Mouse (Mus musculus) right cerebral cortex, postnatal 14 days (tissue): ENCODE results near the gene Dixdc1.

Source experiments
- DNase-seq: peaks from one replicate; pipeline ENCODE4 v3.0.0; 2022

The Dixdc1 gene

DNA sequence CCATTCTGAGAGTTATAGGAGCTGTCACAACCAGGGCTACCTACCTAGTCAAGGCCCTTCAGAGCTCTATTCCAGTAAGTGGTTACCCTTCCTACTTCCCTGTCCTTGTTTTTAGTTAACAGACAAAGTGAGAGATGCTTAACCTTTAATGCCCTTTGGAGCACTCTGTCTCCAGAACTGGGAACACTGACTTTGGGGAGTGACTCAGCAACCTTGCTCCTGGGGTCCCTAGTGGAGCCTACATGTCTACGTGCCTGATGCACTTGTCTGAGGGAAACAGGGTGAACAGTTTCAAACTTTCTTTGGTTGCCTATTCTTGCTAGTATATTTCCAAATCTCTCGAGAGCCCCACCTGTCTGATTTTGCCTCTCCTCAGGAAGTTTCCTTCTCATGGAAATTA, 3.4 kb upstream of the Dixdc1 start:
- no peak for DNase-seq

DNA sequence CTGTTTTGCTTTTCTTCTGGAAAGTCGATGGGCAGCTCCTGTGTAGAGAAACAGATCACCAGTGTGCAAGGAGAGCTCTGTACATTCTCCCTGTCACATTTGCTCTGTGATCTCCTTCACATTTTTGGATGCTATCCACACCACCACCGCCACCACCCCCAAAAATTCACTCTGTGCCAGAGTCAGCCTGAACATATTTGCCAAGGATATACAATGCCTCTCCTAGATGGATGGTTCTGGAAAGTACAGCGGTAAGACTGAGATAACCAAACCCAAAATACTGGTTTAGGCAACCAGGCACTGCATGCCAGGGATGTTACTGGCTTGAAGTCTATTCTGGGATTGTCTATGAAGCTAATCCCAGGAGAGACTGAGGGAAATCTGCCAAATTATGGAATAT, 2.9 kb upstream of the Dixdc1 start:
- no peak for DNase-seq

DNA sequence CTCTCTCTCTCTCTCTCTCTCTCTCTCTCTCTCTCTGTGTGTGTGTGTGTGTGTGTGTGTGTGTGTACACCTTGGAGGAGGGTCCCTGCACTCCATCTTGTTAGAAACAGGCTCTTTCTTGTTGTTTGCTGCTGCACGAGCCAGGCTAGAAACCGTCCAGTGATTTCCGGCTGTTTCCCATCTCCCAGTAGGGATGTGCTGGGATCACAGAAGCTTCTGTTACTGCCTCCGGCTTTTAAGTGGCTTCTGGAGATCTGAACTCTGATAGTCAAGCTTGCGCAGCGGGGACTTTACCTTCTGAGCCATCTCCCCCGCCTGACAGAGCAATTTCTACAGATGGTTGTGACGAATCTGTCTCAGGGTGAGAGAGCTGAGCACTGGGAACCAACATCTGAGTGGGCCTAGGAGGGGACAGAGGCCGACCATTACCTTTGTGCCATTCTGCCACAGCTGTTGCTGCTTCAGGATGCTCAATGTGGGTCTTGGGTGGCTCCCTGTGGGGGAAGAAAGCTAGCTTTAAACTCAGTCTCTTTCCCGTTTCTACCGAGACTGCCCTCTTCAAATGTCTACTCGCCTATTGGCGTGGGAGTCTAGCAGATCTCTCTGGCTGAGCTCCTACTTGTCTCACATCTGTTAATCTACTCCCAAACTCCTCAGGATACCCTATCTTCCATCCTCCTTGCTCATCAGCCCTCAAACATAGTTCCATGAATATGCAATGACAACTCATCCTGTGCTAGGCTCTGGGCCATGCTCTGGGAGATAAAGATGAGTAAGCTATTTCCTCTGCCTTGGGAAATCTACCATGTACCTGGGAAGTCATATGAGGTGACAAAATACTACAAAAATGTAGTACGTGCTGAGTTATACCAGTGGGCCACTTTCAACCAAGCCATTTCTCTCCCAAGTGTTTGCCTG, 1.8 kb upstream of the Dixdc1 start:
- DNase-seq: no peak

DNA sequence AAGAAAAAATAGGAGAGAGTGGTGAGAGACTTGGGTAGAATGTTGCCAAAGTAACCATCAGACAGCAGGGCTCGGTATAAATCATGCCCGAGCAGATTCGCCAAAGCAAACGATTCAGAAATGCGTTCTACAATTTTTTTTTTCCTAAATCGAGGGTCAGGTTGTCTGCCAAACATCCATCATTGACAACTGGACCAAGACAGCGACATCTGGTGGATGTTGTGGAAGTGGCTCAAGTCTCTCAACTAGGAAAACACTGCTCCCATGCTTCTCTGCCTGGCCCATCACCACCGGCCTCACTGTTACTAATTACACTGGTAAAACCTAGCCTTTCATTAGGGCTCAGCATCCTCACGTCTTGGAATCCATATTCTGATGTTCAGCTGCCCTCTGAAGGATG, 4.3 kb downstream of the Dixdc1 start:
- DNase-seq: no peak

DNA sequence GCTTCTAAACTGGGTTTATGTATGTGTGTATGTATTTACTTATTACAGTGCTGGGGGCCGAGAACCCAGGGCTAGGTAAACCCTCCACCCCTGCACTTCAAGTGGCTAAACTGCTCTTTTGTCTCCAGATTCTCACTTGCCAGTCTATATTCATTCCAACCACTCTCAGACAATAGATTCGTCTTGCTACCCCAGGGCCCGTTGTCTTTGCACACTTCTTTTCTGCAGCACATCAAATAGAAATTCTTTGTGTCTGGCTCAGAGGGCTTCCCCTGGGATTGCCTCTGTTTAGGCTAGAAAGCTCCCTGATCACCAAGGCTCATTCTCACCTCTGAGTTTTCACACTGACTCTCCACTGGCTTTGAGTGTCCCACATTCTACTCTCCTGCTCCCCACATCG, 6.8 kb downstream of the Dixdc1 start:
- DNase-seq: no peak

DNA sequence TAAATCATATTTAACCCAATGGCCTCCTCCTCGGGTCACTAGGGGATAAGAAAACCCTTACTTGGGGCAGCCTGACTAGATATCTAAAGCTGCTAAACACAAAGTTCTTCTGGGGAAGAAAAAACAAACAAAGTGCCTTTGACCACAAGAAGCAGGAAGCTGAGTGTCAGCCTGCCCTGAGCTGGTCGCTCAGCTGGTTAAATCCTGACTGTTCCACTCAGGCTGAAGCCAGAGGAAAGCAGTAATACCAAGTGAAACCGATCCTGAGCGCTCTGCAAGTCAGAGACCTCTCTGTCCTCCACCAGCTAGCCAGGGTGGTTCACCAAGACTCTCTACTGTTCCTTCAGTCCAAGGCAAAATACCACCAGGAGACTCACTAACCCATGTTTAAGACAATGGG, 9.7 kb downstream of the Dixdc1 start:
- no peak for DNase-seq

DNA sequence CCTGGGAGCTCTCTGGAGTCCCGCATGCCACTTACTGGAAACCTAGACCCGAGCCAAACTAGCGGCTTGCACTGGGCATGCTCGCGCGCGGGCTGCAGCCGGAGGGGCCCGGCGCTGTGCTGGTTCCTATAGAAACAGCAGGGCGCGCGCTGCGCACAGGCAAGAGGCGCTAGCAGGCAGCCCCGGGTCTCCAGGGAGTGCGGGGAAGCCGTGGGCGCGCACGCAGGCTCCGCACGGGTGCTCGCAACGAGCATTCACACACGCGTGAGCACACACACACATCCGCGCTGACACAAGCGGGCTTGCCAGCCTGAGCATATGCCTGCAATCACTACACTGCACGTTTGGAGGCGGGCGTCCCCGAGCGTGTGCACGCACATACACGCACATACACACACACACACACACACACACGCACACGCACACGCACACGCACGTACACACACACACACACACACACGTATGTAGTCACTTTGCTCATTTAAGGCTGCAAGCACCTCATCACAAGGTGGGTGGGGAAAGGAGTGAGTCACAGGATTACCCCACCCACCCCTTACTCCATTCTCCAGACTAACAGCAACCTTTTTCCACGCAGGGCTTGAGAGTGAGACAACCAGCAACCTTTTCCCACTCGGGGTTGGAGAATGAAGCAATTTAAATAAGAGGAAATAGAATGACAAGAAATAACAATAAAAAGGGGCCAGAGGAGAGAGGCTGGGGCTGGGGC, 11.2 kb downstream of the Dixdc1 start:
- DNase-seq: peak; percentile 91

DNA sequence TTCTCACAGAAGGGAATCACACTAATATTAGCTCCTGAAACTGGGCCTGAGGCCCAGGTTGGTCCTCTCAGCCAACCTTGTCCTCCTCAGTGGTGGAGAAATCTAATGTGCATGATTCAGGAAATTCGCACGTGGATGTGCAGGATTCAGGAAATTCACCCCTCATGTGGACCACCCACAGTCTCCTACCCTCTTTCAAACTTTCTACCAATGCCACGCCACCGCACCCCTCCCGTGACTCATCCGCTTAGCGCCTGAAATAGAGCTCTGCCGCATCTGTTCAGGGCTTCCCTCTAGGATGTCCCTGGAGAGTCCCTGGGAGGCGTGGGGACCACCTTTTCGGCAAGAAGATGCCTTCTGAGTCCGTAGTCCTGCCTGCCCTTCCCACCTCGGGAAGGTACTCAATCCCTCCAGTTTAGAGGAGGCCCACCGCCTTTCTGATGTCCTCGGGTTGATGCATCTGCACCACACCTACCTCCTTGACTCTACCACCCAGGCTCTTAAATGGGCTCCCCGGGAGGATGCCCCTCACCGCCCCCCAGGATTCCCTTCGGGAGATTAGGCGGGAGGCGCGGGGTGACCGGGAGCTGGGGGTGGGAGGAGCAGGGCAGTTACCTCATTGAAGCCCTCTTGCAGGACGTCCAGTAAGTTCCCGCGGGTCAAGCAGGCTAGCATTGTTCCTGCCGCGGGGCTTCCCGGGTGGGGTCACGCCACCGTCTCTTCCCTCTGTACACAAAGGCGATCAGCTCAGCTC, 12.0 kb downstream of the Dixdc1 start:
- DNase-seq: peak; percentile 70

DNA sequence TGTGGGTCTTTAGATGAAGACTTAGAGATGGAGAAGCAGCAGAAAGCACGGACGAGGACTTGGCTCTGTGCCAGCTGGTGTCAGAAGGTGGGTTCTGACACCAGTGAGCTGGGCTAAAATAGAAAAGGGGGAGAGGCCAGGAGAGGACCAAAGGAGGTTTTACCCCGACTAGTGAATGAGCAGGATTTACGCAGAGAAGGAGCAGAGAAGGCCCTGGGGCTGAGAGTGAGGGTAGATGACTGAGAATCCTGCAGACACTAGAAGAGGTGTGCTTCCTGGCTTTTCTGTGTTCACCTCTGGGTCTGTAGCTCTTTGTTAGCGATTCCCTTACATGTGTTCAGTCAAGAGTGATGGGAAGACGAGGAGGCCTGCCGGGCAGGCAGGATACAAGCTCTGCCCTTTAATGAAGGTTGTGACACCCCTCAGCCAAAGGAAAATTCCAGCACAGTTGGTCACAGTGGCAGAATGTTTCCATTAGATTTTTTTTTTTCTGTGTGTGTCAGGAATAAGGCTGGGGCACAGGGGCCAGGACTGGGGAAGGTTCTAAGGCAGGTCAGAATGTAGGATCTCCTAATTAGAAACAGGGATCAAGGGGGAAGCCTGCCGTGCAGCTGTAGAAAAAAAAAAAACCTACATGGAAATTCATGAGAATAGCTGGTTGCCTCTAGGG, 13.3 kb downstream of the Dixdc1 start:
- DNase-seq: no peak

DNA sequence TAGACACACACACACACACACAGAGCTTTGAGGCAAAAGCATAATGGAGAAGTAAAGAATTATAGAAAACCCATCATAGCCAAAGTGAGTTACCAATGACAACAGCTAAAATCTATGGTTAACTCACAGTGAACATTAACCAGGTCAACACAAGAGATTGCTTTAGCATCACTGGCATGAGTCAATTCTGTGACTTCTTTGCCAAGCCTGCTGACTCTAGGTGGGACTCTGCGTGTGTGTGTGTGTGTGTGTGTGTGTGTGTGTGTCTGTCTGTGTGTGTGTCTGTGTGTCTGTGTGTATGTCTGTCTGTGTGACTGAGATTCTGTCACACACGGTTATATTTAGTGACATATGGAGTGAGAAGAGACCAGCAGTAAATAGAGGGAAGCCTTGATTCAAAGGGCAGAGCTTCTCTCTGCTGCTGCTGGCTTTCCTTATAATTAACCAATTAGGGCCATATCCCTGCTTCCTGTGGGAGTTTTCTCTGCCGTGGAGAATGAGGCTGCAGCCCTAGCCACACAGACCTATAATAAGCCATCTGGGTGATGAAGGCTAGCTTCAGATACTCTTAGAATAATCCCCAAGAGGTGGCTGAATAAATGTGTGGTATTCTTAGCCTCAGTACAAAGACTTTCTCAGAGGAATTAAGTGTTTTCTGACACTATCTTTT, 14.5 kb downstream of the Dixdc1 start:
- DNase-seq: no peak

DNA sequence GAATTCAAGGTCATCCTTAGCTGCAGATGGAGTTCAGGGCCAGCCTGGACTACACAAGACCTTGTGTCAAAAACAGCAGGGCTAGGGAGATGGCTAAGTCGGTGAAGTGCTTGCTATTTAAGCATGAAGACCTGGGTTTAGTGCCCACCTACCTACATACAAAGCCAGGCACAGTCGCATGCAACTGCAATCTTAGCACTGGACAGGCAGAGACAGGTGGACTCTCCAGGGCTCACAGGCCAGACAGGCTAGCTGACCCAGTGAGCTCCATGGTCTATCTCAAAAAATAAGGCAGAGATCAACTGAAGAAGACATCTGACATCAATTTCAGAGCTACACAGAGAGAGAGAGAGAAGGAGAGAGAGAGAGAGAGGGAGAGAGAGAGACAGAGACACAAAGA, 15.2 kb downstream of the Dixdc1 start:
- no peak for DNase-seq

DNA sequence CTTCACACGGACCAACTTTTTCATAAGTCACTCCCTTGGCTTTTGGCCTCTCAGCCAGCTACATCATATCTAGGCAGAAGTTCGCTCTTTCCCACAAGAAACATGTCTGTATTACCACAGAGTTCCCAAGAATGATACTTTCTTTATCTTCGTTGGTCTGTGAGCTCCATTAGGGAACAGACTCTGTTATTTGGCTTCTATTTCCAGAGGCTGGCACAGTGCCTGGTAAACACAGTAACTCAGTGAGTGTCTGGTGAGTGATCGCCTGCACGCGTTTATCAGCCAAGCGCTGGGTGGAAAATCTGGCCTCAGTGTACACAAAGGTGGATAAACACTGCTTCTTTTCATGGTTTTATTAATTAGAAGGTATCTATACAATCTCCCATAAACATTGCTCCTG, 15.9 kb downstream of the Dixdc1 start:
- peak; percentile 69 for DNase-seq

DNA sequence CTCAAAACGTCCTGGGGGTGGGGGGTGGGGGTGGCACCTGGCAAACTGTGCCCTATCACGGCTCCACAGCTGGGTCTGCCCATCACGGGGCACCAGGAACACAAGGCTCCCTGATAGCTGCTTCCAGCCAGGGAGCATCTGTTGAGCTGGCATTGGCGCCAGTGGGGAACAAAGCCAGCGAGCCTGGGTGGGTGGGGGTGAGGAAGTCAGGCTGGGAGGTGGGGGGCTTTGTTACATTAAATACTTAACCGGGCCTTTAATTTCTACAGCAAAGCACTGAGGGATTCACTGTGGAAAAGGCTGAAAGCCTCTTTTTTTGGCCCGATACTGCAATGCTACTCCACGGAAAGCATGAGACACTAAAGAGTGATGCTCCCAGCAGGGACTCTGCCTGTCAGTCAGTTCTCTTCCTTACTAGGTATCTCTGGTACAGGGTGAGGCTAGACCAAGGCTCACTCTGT, 16.8 kb downstream of the Dixdc1 start:
- no peak for DNase-seq

DNA sequence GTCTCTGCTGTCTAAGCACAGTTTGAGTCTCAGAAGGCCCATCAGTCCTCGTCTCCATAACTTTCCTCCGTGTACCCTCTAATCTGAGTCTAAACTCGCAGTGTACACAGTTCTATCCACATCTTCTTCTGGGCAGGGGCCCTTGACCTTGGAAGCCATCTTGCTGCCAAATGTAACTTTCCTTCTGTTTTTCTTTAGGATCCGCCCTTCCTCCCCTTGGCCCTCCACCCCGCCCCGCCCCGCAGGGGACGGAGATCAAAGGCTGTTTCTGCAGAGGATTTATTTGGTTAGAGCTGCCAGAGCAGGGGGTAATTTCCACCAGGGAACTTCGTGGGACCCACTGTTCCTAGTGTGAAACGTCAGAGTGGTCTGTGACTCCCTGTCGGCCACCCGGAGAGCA, 18.3 kb downstream of the Dixdc1 start:
- no peak for DNase-seq

DNA sequence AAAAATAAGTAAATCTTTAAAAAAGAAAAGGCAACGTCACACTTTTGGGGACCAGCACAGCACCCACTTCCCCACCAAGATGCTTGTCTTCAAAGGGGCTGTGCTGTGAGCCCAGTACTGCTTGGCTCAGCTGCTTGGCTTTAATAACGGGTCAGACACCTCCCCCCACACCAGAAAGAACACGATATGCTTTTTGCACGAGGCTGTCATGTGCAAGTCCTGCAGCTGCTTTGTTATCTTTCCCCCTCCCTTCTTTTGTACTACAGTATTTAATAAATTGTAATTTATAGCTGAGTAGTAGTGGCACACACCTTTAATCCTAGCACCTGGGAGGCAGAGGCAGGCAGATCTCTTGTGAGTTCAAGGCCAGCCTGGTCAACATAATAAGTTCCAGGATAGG, 20.4 kb downstream of the Dixdc1 start:
- DNase-seq: no peak

DNA sequence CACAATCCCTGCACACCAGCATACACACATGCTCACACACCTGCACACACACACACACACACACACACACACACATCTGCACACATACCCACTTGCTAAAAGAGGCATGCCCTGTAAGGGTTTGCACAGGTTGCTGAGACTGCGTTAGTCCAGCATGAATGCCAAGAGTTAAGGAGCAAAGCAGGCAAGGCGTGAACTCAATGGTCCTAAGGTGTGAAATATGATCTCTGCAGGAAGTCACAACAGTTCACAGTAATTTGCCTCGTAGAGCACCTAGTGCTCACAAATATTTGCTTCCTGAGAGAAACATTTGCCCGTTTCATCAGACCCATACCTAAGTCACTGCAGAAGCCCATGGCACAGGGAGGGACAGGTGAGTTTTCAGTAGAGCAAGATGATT, 25.1 kb downstream of the Dixdc1 start:
- DNase-seq: no peak

DNA sequence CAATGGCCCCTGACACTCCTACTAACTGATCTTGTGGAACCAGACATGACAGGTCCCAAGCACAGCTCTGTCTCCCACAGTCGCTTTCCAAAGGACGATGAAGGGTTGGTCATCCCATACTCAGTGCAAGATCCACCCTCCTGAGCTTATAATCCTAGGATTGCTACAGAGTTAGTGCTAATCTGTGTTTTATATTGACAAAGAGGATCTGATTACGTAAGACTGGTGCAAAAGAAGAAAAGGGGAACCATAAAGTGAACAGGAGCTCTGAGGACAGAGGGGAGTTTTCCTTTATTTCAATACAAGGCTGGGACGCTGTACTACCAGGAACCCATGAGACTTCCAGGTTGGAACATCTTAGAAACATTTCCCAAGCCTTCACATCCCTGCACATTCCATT, 28.0 kb downstream of the Dixdc1 start:
- no peak for DNase-seq

DNA sequence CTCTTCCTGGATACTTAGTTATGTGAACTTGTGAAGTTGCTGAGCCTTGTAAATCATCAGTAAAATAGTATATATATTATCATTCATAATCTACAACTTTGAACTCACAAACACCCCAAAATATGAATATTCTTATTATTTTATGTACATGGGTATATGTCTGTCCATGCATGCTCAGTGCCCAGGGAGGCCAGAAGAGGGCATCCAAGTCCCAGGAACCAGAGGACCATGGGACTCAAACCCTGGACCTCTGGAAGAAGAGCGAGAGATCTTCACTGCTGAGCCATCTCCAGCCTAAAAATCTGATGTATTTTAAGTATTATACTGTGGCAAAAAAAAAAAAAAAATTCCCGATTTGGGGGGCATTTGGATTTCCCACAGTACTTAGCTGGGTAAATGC, 30.2 kb downstream of the Dixdc1 start:
- DNase-seq: peak; percentile 35

DNA sequence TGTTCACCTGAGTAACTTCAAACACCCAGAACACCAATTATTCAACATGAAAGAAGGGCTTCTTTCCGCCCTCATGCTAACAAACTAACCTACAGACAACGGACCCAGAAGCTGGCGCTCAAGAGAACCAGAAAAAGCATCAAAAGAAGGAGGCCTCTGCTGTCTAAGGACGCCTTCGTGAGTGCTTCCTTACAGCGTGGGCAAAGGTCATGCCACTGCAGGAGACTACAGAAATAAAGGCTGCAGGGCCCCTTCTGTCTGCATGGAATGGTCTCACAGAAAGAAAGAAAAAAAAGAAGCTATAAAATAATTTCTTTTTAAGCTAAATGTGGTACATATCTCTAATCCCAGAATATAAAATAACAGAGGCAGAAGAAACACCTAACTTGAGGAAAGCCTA, 34.4 kb downstream of the Dixdc1 start:
- no peak for DNase-seq

DNA sequence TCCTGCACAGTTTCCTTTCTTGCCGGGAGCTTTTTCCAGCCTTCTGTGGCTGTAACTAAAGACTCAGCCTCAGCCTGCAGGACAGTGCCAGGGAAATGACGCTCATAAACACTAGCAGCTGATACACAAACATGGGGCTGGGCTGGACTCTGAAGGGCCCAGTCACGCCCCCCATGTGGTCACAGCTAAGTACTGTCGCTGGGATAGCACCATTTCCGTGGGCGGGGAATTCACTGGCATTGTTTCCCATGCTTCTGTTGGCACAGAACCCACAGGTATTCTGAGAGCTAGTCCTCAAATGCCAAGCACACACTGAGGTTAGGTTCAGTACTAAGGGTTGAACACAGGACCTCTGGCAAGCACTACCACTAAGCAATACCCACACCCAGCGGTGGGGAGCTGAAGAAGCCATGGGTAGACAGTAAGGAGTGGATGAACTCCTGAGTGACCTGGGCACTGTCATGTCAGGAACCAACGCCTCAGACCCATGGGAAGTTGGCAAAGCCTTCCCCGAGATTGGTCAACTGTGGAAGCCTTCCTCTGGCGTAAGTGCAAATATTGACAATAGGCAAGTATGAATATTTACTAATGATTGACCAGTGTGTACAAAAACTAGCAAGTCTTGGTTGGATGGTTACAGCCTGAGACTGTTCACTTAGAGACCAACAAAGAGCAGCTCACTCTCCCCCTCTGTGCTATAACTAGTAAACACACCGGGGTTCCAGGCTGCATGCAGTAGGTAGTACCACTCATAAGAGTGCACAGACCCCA, 38.2 kb downstream of the Dixdc1 start:
- DNase-seq: peak; percentile 35
